Mouse (Mus musculus) testis, postnatal 14 days (tissue): ENCODE measurements around the gene Tsnaxip1.
"Not testable (repeated sequence)": the region's sequence is repeated elsewhere in the genome, so short reads cannot be mapped to it uniquely, and the experiment has no call there.

Experiments
- DNase-seq: peaks from one replicate; pipeline ENCODE4 v3.0.0; 2021; ENCODE audit warnings: low spot score

Tsnaxip1 gene

DNA sequence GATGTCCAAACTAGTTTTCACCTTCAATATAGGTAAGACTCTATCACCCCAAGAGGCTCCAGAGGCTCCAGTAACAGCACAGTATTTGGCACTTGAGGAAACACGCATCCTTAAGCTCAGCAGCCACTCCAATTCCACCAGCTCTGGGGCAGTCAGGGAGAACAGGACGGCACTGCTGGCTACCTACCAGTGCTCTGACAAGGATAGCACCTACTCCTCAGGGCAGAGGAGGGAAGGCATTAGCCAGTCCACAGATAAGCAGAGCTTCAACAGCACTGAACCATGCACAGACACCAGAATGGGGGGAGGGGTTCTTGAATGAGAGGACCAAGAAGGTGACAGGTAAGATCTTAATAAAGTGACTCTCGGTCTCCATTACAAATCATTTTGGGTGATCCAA, 7.9 kb upstream of the Tsnaxip1 start:
- DNase-seq, result no peak

DNA sequence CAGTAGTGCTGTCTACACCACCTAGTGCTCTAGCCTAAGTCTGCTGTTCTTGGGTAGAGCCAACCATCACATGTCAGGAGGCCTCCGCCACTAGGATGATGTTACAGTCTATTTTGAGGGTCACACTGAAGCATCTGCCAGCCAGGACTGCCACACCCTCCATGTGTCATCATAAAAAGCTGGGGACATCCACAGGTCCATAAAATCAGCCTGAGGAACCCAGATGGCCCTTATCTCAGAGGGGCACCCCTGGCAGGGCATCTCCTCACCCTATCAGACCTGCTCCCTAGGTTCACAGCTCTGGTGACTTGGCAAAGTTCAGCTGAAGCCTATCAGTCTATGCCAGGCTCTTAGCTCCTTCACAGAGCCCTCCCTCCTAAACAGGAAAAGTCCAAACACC, 6.6 kb upstream of the Tsnaxip1 start:
- DNase-seq, result no peak

DNA sequence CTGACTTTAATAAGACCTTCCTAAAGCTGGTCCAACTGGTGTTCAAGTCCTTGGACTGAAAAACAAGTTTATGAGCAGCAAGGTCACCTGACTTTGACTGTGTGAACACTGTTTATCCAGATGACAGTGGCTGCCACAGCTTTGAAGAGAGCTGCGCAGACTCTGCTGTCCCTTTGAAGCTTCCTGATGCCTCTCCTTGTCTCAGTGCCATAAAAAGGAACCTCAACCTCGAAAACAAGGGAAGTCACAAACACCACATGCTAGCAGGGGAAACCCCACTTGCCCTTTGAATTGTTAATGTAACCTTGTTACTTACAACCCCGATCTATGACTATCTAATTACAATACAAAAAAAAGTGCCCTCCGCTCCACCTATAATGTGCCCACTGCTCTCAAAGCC, 2.0 kb upstream of the Tsnaxip1 start:
- no peak for DNase-seq

DNA sequence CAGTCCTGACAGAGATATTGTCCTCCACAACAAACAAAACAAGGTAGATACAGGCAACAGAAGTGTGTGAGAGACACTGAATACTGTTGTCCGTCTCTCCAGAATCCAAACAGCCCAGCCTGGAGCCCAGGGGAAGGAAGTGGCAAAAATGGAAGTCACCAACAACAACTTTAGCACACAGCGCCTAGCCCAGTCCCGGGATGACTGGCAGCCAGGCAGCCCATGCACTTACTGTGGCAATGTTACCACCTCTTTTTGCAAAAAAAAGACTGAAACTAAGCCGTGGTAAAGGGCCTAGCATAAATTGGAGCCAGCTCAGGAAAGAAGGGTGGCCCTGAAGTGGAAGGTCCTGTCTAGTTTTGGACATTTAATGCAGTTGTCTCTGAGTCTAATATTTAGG, 1.2 kb upstream of the Tsnaxip1 start:
- no peak for DNase-seq

DNA sequence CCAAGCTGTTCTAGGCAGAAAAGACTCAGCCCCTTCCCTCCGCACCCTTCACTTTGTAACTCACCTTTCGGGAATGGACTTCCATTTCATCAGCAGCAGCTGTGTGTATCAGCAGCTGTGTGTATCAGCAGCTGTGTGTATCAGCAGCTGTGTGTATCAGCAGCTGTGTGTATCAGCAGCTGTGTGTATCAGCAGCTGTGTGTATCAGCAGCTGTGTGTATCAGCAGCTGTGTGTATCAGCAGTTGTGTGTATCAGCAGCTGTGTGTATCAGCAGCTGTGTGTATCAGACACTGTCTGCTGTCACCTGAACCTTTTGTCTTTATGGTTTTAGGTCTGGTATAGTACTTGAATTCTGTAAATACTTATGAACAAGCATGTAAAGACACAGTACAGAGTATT, 6.2 kb downstream of the Tsnaxip1 start:
- DNase-seq, result not testable (repeated sequence)

DNA sequence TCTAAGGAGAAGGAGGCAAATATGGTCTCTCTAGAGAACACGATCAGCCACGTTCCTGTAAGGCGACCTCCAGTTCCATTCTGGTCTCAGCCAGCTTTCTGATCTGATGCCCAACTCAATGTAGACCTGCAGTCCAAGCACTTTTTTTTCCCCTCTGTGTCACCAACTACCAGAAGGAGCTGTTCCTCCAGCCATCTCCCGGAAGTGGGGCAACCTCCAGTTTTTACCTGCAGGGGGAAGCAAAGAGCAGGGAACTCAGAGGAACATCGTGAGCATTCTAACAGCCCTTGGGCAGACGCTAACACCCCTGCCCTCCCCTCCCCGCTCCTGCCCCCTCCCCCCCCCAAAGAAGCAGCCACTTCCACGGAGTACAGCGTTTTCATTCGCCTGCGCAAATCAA, 7.8 kb downstream of the Tsnaxip1 start:
- DNase-seq, result no peak

DNA sequence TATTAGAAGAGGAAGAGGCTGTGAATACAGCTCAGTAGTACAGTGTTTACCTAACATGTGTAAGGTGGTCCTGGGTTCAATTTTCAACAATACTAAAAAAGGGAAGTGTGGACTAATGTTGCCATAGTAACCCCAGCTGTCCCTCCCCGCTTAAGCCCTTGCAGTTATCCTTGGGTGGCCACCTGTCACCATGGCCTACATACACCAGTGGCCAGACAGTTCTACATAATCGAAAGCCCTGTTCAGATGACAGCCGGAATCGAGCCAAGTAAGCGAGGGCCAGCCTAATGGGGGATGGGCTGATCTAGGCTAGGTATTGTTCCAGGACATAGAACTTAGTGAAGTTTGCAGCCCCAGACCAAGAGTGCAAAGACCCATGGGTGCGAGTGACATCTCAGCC, 9.5 kb downstream of the Tsnaxip1 start:
- DNase-seq, result no peak

DNA sequence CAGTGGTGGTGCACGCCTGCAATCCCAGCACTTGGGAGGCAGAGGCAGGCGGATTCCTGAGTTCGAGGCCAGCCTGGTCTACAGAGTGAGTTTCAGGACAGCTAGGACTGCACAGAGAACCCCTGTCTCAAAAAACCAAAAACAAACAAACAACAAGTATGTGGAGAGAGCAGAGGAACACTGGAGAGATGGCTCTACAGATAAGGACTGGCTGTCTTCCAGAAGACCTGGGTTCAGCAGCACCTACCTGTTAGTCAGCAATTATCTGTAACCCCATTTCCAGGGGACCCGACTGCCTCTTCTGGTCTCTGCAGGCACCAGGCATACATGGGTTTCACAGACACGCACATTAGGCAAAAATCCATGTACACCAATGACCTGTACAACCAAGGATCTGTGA, 11.7 kb downstream of the Tsnaxip1 start:
- no peak for DNase-seq

DNA sequence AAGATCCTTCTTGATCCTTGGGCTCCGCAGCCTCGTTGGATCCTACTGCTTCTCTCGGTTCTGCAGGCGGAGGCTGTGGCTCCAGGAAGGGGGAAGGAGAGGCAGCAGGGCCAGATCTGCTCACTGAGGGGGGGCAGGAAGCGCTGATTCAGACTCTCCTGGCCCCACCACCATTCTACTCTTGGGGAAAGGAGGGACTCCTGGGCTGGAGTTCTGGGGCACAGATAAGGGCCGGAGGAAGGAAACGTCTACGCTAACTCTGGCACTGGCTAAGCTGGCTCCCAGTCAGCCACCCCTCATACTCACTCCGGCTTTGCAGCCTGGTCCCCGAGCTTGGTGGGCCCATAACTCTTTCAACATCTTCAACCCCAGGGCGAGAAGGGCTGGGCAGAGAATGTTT, 19.1 kb downstream of the Tsnaxip1 start:
- no peak for DNase-seq

DNA sequence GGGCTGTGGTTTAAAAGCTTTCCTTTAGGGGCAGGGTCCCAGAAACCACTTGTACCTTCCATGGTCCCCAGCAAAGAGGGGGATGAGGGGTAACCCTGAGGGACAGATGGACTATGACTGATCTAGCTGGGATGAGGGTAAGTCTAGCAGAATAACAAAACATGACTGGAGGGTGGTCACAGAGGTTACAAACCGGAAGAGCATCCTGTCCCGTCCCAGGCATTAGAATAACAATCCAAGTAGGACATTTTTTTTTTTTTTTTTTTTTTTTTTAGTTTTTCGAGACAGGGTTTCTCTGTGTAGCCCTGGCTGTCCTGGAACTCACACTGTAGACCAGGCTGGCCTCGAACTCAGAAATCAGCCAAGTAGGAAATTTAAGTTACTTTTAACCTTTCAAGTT, 22.5 kb downstream of the Tsnaxip1 start:
- no peak for DNase-seq

DNA sequence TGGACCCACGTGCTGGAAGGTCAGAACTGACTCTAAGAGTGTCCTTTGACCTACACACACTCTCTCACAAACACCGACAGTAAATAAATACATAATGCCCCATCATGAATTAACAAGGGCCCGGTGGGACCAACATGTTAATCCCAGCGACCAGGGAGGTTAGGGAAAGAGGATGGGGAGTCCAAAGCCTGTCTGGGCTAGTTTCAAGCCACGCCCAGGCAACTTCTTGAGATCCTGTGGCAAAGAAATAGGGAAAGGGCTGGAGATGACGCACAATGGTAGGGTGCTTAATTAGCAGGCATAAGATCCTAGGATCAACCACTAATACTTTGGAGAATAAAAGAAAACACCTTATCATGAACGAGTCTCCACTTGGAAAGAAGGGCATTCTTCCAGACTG, 23.1 kb downstream of the Tsnaxip1 start:
- DNase-seq, result no peak

DNA sequence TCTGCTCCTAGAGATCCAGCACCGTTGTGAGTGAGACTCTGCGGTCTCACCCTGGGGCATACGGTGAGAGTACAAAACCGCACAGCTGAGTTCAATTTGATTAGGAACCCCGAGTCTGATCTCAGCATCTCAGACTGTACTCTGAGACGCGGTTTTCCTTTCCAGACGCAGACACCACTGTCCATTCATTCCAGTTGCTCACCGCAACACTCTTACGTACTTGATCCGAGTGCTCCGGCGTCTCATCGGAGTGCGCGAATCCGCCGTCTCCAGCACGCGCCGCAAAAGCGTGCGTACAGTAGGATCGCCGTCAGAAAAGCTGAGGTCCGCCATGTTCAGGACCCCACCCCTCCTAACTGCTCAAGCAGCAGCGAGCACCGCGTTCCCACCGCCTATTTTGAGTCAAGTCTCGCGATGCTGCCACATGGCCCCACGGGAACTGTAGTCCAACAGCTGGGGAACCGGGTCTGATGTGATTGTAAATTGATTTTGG, 24.2 kb downstream of the Tsnaxip1 start:
- peak; percentile 92 for DNase-seq

DNA sequence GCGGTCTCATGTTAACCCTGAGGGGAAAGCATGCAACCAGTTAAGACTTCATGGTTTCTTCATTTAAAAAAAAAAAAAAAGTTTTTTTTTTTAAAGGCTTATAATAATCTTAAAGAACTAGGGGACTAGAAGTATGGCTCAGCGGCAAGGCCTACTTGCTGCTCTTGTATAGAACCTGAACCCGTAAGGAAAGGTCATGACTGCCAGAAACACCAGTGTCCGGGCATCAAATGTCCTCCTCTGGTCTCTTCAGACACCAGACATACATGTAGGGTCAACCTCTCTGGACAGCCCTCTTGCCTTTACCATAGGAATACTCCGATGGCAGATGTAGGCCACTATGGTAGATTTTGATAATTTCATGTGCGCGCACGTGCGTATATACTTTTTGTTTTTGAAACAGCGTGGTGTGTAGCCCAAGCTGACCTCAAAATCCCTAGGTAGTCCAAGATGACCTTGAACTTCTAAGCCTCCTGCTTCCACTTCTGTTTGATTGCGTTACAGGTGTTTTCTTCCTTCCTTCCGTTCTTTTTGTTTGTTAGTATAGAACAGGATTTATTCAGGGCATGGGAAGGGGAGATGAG, 24.7 kb downstream of the Tsnaxip1 start:
- peak; percentile 32 for DNase-seq

DNA sequence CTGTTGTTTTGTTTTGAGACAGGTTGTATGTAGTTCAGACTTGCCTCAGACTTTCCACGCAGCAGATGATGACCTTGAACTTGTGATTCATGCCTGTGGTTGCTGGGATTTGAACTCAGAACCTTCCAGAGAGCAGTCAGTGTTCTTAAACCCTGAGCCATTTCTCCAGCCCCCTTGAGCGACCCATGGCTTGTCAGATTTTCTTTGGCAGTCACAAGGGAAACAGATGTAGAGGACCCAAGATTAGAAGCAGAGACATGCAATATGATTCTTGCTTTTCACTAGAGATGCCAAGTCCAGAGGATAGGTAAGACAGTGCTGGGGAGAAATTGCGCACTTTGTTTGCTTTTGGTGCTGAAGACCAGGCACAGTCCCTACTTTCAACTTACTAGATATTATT, 25.6 kb downstream of the Tsnaxip1 start, which contains the start of gene Cenpt:
Cenpt (minus strand) TSS at position 101 of the 400 bp plus-strand sequence.
- DNase-seq, result no peak

DNA sequence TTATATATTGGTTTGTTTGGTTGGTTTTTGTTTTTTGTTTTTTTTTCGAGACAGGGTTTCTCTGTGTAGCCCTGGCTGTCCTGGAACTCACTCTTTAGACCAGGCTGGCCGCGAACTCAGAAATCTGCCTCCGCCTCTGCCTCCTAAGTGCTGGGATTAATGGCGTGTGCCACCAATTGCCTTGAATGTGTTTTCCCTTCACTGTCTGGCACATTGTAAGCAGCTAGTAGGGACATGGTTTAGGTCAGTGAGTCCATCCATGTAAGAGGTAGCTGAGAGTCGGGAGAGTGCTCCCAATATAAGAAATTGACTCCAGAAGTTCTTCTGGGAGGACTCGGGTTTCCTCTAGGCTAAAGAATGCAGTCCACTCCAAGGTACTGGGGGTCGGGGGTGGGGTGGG, 26.8 kb downstream of the Tsnaxip1 start:
- no peak for DNase-seq

DNA sequence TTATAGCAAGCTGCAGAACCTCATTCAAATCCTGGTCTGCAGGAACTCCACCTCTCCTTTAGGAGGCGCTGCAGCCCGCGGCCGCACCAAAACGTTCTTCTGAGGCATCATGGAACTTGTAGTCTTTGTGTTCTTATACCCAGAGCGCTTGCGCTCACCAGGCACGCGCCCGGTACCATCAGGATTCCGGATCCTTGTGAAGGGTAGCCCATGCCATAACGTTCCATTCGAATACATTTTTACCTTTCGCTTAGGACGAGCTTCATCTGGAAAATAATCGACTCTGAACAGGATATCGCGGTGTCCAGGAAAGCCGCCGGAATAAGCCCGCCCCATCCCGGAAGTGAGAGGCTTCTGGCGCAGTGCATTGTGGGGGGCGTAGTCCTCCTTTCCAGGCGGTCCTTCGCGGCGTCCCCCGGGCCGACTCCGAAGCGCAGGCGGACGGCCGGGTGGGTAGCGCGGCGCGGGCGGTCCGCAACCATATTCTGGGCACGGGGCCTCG, 27.2 kb downstream of the Tsnaxip1 start, which contains the start of gene Thap11:
Thap11 (plus strand) TSS at position 418 of the 502 bp plus-strand sequence.
- peak; percentile 93 for DNase-seq

DNA sequence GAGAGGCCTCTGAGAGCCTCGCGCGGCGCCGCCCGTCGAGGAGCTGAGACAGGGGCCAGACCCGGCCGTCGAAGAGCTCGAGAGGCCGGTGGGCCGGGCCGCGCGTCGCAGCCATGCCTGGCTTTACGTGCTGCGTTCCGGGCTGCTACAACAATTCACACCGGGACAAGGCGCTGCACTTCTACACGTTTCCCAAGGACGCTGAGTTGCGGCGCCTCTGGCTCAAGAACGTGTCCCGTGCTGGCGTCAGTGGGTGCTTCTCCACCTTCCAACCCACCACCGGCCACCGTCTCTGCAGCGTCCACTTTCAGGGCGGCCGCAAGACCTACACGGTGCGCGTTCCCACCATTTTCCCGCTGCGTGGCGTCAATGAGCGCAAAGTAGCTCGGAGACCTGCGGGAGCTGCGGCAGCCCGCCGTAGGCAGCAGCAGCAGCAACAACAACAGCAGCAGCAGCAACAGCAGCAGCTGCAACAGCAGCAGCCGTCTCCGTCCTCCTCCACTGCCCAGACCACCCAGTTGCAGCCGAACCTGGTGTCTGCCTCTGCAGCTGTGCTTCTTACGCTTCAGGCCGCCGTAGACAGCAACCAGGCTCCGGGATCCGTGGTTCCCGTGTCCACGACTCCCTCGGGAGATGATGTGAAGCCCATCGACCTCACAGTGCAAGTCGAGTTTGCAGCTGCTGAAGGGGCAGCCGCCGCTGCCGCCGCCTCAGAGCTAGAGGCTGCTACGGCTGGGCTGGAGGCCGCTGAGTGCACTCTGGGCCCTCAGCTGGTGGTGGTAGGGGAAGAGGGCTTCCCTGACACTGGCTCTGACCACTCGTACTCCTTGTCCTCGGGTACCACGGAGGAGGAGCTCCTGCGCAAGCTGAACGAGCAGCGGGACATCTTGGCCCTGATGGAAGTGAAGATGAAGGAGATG, 28.0 kb downstream of the Tsnaxip1 start:
- peak; percentile 51 for DNase-seq

DNA sequence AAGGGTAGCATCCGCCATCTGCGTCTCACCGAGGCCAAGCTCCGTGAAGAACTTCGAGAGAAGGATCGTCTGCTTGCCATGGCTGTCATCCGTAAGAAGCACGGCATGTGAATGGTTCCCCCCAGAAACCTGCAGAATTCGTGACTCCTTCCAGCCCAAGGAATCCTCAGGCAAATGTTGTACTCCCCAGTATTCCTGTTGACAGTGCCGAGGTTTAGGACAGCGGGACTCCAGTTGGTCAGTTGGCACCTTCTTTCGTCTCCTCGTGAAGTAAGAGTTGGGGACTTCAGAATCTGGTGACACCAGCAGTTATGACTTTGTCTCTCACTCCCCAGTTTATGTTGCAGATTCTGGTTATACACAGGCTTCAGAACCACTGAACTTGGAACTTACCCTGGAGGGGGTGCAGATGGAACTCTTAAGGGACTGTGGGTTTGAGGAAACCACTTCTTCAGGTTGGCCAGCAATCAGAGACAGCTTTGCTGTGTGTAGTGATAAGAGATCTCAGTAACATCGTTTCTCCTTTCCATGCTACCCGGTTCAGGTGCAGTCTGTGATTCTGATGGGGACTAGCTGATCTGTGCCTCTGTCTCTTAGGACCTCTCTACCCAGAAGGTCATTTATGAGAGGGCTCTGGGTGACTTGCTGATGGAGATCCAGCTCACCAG, 28.8 kb downstream of the Tsnaxip1 start:
- DNase-seq, result no peak

DNA sequence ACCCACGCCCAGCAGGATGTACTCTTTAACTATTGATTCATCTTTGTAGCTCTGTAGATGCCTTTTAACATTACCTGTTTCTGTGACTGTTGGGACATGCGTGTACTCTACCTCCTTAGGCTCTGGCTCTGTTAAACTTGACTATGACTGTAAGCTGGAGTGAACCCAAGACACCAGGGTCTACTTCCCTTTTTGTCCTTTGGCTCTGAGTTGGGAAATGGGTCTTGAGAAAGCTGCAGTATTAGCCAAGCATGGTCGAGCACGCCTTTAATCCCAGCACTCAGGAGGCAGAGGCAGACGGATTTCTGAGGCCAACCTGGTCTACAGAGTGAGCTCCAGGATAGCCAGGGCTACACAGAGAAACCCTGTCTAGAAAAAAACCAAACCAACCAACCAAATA, 31.0 kb downstream of the Tsnaxip1 start:
- no peak for DNase-seq

DNA sequence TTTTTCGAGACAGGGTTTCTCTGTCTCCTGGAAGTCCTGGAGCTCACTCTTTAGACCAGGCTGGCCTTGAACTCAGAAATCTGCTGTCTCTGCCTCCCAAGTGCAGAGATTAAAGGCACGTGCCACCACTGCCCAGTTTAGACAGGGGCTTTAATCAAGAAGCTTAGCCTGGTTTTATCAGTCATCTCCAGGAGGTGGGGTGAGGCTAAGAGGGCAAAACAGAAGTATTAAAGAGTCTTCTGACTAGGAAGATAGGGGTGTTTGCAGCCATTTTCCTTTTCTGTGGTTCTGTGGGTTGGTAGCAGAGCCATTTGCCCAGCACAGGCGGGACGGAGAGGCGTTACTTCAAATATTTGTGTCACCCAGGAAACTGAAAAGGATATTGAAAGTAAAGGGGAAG, 31.8 kb downstream of the Tsnaxip1 start:
- no peak for DNase-seq

DNA sequence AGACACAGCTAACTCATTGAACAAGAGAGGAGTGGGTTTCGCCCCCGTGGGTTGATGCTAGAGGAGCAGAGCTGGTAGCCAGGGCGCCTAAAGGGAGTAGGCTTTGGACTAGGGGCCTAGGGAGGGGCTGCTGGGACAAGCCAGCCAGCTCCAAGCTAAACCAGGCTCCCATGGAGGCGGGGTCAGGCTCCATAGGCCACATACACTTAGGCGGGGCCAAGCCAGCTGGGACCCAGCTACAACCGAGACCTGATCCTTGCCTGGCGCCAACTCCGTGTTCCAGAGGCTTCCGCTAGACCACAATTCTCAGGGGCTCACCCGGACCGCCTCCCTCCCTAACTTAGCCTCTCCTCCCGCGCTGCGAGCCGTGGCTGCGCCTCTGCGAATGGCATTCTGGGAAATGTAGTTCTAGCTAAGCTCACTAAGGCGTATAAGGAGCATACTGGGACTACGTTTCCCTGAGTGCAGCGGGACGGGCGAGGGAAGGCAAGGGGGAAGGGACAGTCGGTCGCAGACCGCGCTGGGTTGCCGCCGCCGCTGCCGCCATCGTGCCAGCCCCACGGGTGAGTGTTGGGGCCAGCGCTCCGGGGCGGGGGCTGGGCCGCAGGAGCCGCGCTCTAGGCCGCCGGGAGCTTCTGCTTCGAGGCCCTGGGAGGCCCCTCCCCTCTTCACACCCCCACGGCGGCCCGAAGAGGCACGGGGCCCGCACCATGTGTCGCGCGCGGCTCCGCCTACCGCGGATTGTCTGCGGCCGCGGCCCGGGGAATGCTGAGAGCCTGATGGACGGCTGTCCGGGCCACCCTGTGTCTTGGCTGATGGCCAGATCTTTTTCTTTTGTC, 32.8 kb downstream of the Tsnaxip1 start, which contains the start of gene Nutf2:
Nutf2 (plus strand) TSS at position 438 of the 839 bp plus-strand sequence.
- DNase-seq, result peak; percentile 97

DNA sequence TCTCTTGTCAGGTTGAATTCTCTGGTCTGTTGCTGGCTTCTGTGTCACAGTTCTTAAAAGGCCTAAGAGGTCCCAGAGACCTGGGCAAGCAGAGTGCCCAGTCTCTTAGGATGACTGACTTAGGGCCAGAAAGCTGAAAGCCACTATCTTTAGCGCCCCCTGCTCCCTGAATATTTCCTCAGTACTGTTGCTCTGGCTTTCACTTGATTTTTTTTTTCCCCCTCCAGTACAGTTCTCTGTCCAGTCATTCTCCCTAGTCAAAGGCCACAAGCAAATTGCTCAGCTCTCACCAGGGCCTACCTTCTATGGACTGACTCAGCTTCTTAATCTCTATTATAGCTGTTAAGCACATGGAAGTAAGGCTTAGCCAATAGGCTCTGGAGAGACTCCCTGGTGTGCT, 34.4 kb downstream of the Tsnaxip1 start:
- DNase-seq, result no peak
